Mouse (Mus musculus): ENCODE results near the gene Gng7. TPM values are rescaled to one million over a fixed set of nuclear protein-coding genes. Genes with fewer than 3 reads are reported as not detected.
"Not testable (repeated sequence)": the region's sequence is repeated elsewhere in the genome, so short reads cannot be mapped to it uniquely, and the experiment has no call there.

Gng7 gene
- polyA plus RNA-seq, 1 experiment from 2014 or later = 4.3 TPM

DNA sequence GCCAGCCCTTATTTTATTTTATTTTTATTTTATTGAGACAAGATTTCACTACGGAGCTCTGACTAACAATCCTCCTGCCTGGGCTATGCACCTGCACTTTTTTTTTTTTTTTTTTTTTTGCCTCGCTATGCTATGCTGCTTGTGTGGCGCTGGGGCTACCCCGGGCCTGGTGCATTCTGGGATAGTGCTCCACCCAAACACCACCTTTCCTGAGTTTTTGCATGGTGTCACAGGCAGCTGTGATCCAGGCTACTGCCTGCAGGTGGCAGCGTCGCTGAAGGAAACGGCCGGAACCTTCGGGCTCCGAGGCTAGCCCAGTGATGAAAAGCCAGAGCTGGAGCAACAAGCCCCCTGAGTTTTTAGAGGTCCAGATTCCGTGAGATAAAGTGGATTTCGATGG lies 16.0 kb downstream of the Gng7 start:
- Histone ChIP-seq H3K36me3 (no peaks in the 10 kb centered on the region), H3K4me1 (peaks cover 23% of the 10 kb centered on the region), H3K27ac (no peak overlapping the region), H3K9me3 (replicated peaks) (no peaks in the 10 kb centered on the region), H3K4me3 (no peak overlapping the region), H3K27me3 (ENCODE audit: low read depth, poor library complexity, severe bottlenecking) (peaks cover 48% of the 10 kb centered on the region)
- WGBS = 19% methylated on average over 12 of the region's 12 CpGs
- peak; percentile 72 for DNase-seq (ENCODE audit: low spot score)

DNA sequence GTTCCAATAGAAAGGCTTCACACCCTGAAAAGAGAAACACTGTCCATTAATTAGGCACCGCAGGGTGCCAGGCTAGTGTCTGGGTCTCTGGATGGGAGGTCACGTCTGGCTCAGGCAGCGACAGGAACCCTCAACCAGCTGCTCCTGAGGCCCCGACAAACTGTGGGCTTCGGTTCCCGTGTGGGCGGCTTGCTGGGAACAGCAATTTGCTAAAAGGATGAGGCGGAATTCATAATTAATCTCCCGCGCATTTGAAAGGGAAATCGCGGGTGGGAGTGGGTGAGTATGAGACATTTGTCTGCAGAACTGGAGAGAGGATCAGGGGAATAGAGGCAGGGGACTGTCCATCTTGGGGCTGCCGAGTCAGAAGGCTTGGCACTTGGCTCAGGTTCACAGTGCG lies 16.7 kb downstream of the Gng7 start:
- Histone ChIP-seq H3K27ac (no peak overlapping the region), H3K9me3 (replicated peaks) (no peaks in the 10 kb centered on the region), H3K27me3 (ENCODE audit: low read depth, poor library complexity, severe bottlenecking) (peaks cover 55% of the 10 kb centered on the region), H3K4me3 (no peak overlapping the region), H3K4me1 (peaks cover 23% of the 10 kb centered on the region), H3K36me3 (no peaks in the 10 kb centered on the region)
- 49% methylated on average over 14 of the region's 14 CpGs for WGBS
- no peak for DNase-seq (ENCODE audit: low spot score)

DNA sequence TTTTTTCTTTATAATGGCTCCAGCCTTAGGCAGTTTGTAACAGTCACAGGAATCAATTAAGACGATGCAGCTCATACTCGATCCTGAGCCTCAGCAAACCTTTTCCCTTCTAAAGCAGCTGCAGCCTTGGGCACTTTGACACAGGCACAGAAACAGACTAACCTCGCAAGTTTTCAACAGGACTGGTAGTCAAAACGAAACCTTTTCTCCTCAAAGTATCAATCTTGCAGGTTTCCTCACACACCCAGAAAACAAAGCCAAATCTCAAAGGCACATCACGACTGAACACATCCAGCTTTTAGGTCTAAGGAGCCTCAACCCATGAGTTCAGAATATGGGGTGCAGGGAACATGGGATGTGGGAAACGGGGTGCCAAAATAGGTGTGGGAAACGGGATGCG lies 17.4 kb downstream of the Gng7 start:
- H3K36me3 ChIP-seq = no peaks in the 10 kb centered on the region
- WGBS = 84% methylated on average over 8 of the region's 8 CpGs
- peaks cover 62% of the 10 kb centered on the region for H3K27me3 ChIP-seq (ENCODE audit: low read depth, poor library complexity, severe bottlenecking)
- no peak for DNase-seq (ENCODE audit: low spot score)
- H3K27ac ChIP-seq = no peak overlapping the region
- peaks cover 23% of the 10 kb centered on the region for H3K4me1 ChIP-seq
- no peak overlapping the region for H3K4me3 ChIP-seq
- H3K9me3 ChIP-seq (replicated peaks) = no peaks in the 10 kb centered on the region

DNA sequence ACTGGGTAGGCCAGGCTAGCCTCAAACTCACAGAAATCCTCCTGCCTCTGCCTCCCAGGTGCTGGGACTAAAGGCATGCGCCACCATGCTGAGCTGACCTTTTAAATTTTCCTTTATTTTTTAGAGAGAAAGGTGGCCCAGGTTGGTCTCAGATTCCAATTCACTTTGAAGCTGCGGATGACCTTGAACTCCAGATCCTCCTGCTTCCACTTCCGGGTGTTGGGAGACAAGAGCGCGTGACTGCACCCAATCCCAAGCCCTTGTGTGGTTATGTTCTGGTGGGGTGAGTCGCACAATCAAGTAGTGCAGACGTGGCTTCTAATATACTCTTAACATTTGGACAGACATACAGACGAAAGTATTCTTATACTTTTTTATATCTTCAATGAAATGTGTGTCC lies 18.2 kb downstream of the Gng7 start:
- Histone ChIP-seq H3K4me3 (no peak overlapping the region), H3K27ac (no peak overlapping the region), H3K9me3 (replicated peaks) (no peaks in the 10 kb centered on the region), H3K4me1 (peaks cover 19% of the 10 kb centered on the region), H3K27me3 (ENCODE audit: low read depth, poor library complexity, severe bottlenecking) (peaks cover 59% of the 10 kb centered on the region), H3K36me3 (no peaks in the 10 kb centered on the region)
- 92% methylated on average over 8 of the region's 8 CpGs for WGBS
- no peak for DNase-seq (ENCODE audit: low spot score)

DNA sequence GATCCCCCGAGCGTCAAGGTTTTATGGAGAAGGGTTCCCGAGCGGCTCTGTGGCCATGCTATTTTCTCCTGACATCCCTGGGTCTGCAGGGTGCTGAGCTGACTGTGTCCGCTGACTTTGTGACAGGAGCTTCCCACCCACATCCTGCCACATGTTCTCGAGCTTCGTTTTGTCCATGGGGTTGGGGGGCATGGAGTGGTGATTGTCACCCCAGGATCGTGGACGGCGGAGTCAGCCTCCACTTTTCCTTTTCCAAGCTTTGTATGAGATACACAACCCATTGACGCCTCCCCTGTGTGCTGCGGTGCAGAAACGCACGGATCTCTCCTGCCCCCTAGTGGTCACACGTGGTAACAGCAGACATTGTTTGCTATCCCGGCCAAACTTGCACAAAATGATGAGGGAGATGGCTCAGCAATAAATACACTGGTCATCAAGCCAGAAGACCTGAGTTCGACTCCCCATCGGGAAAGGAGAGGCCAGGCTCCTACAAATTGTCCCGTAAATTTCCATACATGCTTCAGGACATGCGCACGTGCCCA lies 19.6 kb downstream of the Gng7 start:
- DNase-seq (ENCODE audit: low spot score) = peak; percentile 86
- no peak overlapping the region for H3K4me3 ChIP-seq
- peaks cover 9% of the 10 kb centered on the region for H3K4me1 ChIP-seq
- H3K36me3 ChIP-seq = no peaks in the 10 kb centered on the region
- peaks cover 52% of the 10 kb centered on the region for H3K27me3 ChIP-seq (ENCODE audit: low read depth, poor library complexity, severe bottlenecking)
- 15% methylated on average over 21 of the region's 21 CpGs for WGBS
- H3K9me3 ChIP-seq (replicated peaks) = no peaks in the 10 kb centered on the region
- no peak overlapping the region for H3K27ac ChIP-seq

DNA sequence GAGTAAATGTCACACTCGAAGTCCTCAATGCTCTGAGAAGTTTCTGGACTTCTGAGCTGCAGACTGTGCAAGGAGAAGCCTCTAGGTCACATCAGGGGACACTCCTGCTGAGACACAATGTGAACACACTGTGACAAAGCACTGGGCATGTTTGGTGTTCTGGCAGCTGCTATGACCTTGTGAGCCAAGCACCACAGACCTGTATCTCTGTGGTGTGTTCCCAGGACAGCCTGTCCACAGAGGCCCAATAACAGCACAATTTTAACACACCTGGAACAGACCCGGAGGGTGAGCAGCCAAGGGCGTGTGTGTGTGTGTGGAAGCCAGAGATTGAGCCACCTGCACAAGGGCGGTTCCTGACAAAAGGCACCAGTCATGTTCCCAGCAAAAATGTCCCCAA lies 20.1 kb downstream of the Gng7 start:
- 67% methylated on average over 4 of the region's 4 CpGs for WGBS
- no peaks in the 10 kb centered on the region for H3K9me3 ChIP-seq (replicated peaks)
- no peak overlapping the region for H3K27ac ChIP-seq
- peaks cover 4% of the 10 kb centered on the region for H3K4me1 ChIP-seq
- H3K4me3 ChIP-seq = no peak overlapping the region
- no peak for DNase-seq (ENCODE audit: low spot score)
- H3K27me3 ChIP-seq (ENCODE audit: low read depth, poor library complexity, severe bottlenecking) = peaks cover 52% of the 10 kb centered on the region
- H3K36me3 ChIP-seq = no peaks in the 10 kb centered on the region

DNA sequence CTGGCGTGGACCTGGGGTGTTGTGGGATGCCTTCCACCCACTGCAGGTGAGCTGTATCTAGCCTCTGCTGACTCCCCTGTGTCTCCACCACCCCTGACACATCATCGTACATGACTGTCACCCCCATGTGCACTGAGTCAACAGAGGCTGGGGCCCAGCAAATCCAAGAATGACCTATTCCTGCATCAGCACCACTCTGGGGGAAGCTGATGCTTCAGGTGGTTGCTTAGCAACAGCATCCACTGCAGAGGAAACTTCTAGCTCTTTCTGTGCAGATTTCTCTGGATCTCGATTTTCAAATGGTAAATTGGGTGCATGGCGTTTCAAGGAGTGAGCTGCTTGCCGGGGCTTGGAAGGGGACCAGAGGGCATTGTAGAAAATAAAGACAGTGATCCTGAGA lies 21.5 kb downstream of the Gng7 start:
- H3K4me3 ChIP-seq = no peak overlapping the region
- DNase-seq (ENCODE audit: low spot score) = no peak
- no peaks in the 10 kb centered on the region for H3K4me1 ChIP-seq
- H3K9me3 ChIP-seq (replicated peaks) = no peaks in the 10 kb centered on the region
- peaks cover 55% of the 10 kb centered on the region for H3K27me3 ChIP-seq (ENCODE audit: low read depth, poor library complexity, severe bottlenecking)
- no peak overlapping the region for H3K27ac ChIP-seq
- WGBS = 75% methylated on average over 5 of the region's 5 CpGs
- no peaks in the 10 kb centered on the region for H3K36me3 ChIP-seq

DNA sequence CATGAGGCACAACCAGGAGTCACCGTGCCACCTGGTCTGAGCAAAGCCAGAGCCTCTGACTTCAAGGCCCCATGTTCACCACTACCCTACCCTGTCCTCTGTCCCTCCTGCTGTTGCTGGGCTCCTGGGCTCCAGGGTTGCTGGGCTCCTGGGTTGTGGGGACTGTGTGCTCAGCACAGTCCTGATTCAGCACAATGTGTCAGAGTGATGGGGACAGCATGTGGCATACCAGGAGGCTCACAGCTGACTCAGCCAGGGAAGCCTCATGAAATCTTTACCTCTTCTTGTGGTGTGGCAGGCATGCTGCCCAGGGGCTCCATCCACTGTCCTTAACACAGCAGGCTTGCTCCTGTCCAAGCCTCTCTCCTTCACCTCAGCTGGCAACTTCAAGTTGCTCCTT lies 22.8 kb downstream of the Gng7 start:
- peaks cover 53% of the 10 kb centered on the region for H3K27me3 ChIP-seq (ENCODE audit: low read depth, poor library complexity, severe bottlenecking)
- H3K9me3 ChIP-seq (replicated peaks) = no peaks in the 10 kb centered on the region
- no peak overlapping the region for H3K4me3 ChIP-seq
- no peak overlapping the region for H3K27ac ChIP-seq
- WGBS = 92% methylated on average over 1 of the region's 1 CpGs
- H3K36me3 ChIP-seq = no peaks in the 10 kb centered on the region
- no peak for DNase-seq (ENCODE audit: low spot score)
- H3K4me1 ChIP-seq = peaks cover 5% of the 10 kb centered on the region; the same call in 1 of the 2 replicates

DNA sequence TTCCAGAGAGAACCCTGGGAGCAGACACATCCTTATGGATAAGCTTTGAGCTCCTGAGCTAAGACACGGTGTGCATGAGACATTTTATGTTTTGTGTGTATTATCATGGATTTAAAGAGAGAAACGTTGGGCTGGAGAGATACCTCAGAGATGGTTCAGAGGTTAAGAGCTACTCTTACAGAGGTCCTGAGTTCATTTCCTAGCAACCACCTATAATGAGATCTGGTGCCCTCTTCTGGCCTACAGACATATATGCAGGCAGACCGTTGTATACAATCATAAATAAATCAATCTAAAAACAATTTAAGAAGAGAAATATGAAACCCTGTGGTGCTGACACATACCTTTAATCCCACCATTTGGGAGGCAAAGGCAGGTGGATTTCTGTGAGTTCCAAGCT lies 23.7 kb downstream of the Gng7 start:
- no peak overlapping the region for H3K4me3 ChIP-seq
- H3K27me3 ChIP-seq (ENCODE audit: low read depth, poor library complexity, severe bottlenecking) = peaks cover 60% of the 10 kb centered on the region
- no peaks in the 10 kb centered on the region for H3K36me3 ChIP-seq
- H3K27ac ChIP-seq = no peak overlapping the region
- H3K4me1 ChIP-seq = peaks cover 5% of the 10 kb centered on the region; the same call in 1 of the 2 replicates
- no peaks in the 10 kb centered on the region for H3K9me3 ChIP-seq (replicated peaks)
- DNase-seq (ENCODE audit: low spot score) = no peak
- 8% methylated on average over 3 of the region's 3 CpGs for WGBS

DNA sequence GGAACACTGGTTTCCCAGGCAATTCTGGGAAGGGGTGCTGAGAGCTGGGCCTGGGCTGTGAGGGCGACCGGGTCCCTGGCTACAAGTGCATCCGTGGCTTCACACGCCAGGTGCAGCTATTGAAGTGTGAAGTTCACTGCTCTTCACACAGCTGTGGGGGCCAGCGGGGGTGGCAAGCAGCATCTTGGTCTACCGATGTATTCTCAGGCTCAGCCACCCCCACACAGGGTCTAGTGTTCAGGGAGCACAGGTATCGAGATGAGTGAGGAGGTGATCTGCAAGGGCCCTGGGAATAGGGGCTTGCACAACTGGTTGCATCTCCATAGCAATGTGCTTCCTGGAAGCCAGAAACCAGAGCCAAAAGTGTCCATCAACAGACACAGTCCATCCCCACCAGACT lies 24.3 kb downstream of the Gng7 start:
- WGBS = 77% methylated on average over 7 of the region's 7 CpGs
- no peak for DNase-seq (ENCODE audit: low spot score)
- H3K27me3 ChIP-seq (ENCODE audit: low read depth, poor library complexity, severe bottlenecking) = peaks cover 66% of the 10 kb centered on the region
- H3K4me1 ChIP-seq = peaks cover 10% of the 10 kb centered on the region
- no peaks in the 10 kb centered on the region for H3K9me3 ChIP-seq (replicated peaks)
- no peak overlapping the region for H3K27ac ChIP-seq
- H3K4me3 ChIP-seq = no peak overlapping the region
- H3K36me3 ChIP-seq = no peaks in the 10 kb centered on the region

DNA sequence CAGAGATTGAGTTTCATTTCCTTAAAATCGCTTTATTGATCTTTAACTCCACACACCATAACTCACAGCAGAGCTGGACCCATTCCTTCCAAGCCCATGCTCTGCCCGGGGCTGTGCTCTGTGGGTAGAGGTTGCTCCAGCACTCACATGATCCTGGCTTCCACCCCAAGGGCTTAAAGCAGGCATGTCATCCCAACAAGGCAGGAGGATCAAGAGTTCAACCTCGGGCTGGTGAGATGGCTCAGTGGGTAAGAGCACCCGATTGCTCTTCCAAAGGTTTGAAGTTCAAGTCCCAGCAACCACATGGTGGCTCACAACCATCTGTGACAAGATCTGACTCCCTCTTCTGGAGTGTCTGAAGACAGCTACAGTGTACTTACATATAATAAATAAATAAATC lies 24.9 kb downstream of the Gng7 start:
- 63% methylated on average over 4 of the region's 4 CpGs for WGBS
- H3K27ac ChIP-seq; H3K9me3 ChIP-seq (replicated peaks); DNase-seq (ENCODE audit: low spot score); H3K36me3 ChIP-seq; H3K4me3 ChIP-seq: not testable (repeated sequence)
- Histone ChIP-seq H3K27me3 (ENCODE audit: low read depth, poor library complexity, severe bottlenecking) (peaks cover 70% of the 10 kb centered on the region), H3K4me1 (peaks cover 15% of the 10 kb centered on the region)

DNA sequence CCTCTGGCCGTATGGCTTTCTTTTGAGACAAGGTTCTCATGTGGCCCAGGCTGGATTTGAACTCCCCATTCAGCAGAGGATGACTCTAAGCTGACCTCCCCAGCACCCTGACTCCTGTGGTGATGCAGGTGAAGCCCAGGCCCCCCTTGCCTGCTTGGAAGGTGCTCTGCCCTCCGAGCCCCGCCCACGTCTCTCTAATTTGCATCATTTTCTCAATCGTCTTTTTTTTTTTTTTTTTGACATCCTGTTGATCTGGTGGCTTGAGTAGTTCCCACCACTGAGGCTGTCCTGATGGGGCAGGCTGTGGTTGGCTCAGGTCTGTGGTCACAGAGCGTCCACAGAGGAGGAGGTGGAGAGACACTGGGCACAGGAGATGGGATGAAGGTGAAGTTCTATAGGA lies 25.3 kb downstream of the Gng7 start:
- 80% methylated on average over 6 of the region's 6 CpGs for WGBS
- H3K27me3 ChIP-seq (ENCODE audit: low read depth, poor library complexity, severe bottlenecking) = peaks cover 70% of the 10 kb centered on the region

DNA sequence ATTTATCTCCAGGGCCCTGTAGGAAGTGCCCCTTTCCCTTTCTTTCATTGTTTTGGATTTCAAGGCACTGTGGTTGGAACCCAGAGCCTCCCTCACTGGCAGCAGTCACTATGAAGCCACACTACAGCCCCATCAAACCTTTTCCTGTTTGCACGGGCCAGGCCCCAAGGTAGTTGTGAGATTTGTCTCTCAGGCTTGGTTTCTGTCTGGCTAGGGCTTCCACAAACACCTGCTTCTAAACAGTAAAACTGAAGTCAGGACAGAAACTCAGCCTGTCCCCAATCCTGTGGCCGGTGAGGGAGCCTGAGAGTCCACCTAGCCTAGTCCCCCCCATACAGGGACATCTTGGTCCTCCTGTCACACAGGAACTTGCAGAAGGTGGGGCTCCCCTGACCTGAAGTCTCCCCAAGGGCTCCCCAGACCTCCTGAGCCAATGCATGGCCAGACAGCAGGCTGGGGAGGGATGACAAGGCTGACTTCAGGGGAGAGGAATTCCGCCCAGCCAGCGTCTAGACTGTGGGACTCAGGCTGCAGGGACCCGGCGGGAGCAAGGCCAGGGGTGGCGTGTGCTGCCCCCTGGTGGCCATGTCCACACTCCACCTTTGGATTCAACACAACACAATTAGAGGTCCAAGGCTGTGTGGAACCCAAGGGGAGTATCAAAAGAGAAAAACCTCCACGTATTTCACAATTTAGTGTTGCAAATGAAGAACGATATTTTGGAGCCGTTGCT lies 26.9 kb downstream of the Gng7 start:
- WGBS = 8% methylated on average over 10 of the region's 10 CpGs
- H3K9me3 ChIP-seq (replicated peaks) = no peaks in the 10 kb centered on the region
- H3K4me1 ChIP-seq = peaks cover 15% of the 10 kb centered on the region
- H3K27me3 ChIP-seq (ENCODE audit: low read depth, poor library complexity, severe bottlenecking) = peaks cover 64% of the 10 kb centered on the region
- peak; percentile 95 for DNase-seq (ENCODE audit: low spot score)
- H3K36me3 ChIP-seq = no peaks in the 10 kb centered on the region
- H3K4me3 ChIP-seq = no peak overlapping the region; the same call in 1 of the 2 replicates
- 0 out of 2 replicates have a peak overlapping the region, but pooled peaks have one; percentile 54 for H3K27ac ChIP-seq

More for the DNA sequence above, 25.3 kb downstream of the Gng7 start:
- DNase-seq (ENCODE audit: low spot score) = no peak
- H3K9me3 ChIP-seq (replicated peaks) = no peaks in the 10 kb centered on the region
- no peak overlapping the region for H3K4me3 ChIP-seq
- no peaks in the 10 kb centered on the region for H3K36me3 ChIP-seq
- H3K4me1 ChIP-seq = peaks cover 15% of the 10 kb centered on the region
- no peak overlapping the region for H3K27ac ChIP-seq
